Mouse (Mus musculus) limb, embryonic 13.5 days (tissue): ENCODE data around the gene Flt3. TPM values are rescaled to one million over a fixed set of nuclear protein-coding genes. Genes with fewer than 3 reads are reported as not detected.

ENCODE experiments used
- ATAC-seq: fragments of 200-750 bp; cut with Nextera tagmentation; 2 replicates; pipeline ENCODE4 v1.8.0; 2017; ENCODE audit warnings: low read depth, moderate number of reproducible peaks, moderate TSS enrichment; ENCODE audit not compliant: low FRiP score
- H3K27ac ChIP-seq: fragments of 300-500 bp; sonication (generic); 2 replicates; pipeline ENCODE4 v1.5.1; 2015; ENCODE audit warnings: inconsistent platforms, mild to moderate bottlenecking, moderate library complexity
- H3K27me3 ChIP-seq: fragments of 300-500 bp; sonication (generic); 2 replicates; pipeline ENCODE4 v1.6.1; 2015; ENCODE audit warnings: mild to moderate bottlenecking, inconsistent platforms
- H3K36me3 ChIP-seq: fragments of 300-500 bp; sonication (generic); 2 replicates; pipeline ENCODE4 v1.6.1; 2015; ENCODE audit warnings: inconsistent platforms, mild to moderate bottlenecking, moderate library complexity
- H3K4me1 ChIP-seq: fragments of 300-500 bp; sonication (generic); 2 replicates; pipeline ENCODE4 v1.6.1; 2015; ENCODE audit warnings: inconsistent platforms
- H3K4me2 ChIP-seq: fragments of 300-500 bp; sonication (generic); replicated peaks from 2 replicates; pipeline ENCODE4 v1.6.1; 2015; ENCODE audit warnings: inconsistent platforms, mild to moderate bottlenecking, moderate library complexity
- H3K4me3 ChIP-seq: fragments of 300-500 bp; sonication (generic); 2 replicates; pipeline ENCODE4 v1.5.1; 2015; ENCODE audit warnings: moderate library complexity, mild to moderate bottlenecking, inconsistent platforms
- H3K9ac ChIP-seq: fragments of 300-500 bp; sonication (generic); 2 replicates; pipeline ENCODE4 v1.6.1; 2015; ENCODE audit warnings: mild to moderate bottlenecking, inconsistent platforms
- H3K9me3 ChIP-seq: fragments of 300-500 bp; sonication (generic); 2 replicates; pipeline ENCODE4 v1.6.1; 2016; ENCODE audit warnings: inconsistent platforms
- WGBS: fragments of 180-500 bp; shearing (Covaris S2); methylation state at CpG from one replicate; pipeline ENCODE4 v1.1.7; 2015; 5-methylcytosine and 5-hydroxymethylcytosine counted together
- polyA plus RNA-seq: library from polyadenylated mRNA; unstranded; fragments of >200 nt; fragmentation: Nextera tagmentation; extraction: Ambion mirVana; gene quantifications from 2 replicates; pipeline ENCODE4 v1.2.1, GENCODE M21; 2015

The Flt3 gene
- polyA plus RNA-seq, result 0.17 TPM in 2 replicates

GRCm38 (mm10) chr5:147399843-147400504, at the start of gene Flt3:
Flt3 (minus strand) TSS chr5:147400489.
- Histone ChIP-seq H3K9me3 (no peaks in the 10 kb centered on the region), H3K4me1 (peaks cover 13% of the 10 kb centered on the region), H3K4me3 (peak within 1 kb of the TSS; percentile 48), H3K9ac (peak within 1 kb of the TSS; percentile 59), H3K27me3 (peaks cover 60% of the 10 kb centered on the region), H3K4me2 (peak within 1 kb of the TSS; percentile 75), H3K27ac (no peak within 1 kb of the TSS), H3K36me3 (no peaks in the 10 kb centered on the region)
- under 1% methylated on average over 56 of the region's 56 CpGs for WGBS
- 0 out of 2 replicates have a peak, but pooled peaks have one; percentile 59 for ATAC-seq

GRCm38 (mm10) chr5:147448933-147449332, 48.6 kb upstream of the Flt3 start:
- peak; percentile 28; the same call in 1 of the 2 replicates for ATAC-seq
- Histone ChIP-seq H3K36me3 (peaks cover 14% of the 10 kb centered on the region), H3K9ac (no peak overlapping the region), H3K9me3 (no peaks in the 10 kb centered on the region), H3K4me2 (no peak overlapping the region), H3K4me1 (peaks cover 18% of the 10 kb centered on the region), H3K27me3 (no peaks in the 10 kb centered on the region), H3K27ac (no peak overlapping the region), H3K4me3 (no peak overlapping the region)
- 64% methylated on average over 4 of the region's 4 CpGs for WGBS

- Histone ChIP-seq H3K36me3 (peaks cover 12% of the 10 kb centered on the region), H3K9ac (no peak overlapping the region), H3K4me1 (peaks cover 18% of the 10 kb centered on the region), H3K4me2 (no peak overlapping the region), H3K4me3 (no peak overlapping the region), H3K27me3 (no peaks in the 10 kb centered on the region), H3K27ac (no peak overlapping the region), H3K9me3 (no peaks in the 10 kb centered on the region)
- no peak for ATAC-seq
- 39% methylated on average over 4 of the region's 4 CpGs for WGBS
Observed at GRCm38 (mm10) chr5:147448526-147448925, 48.2 kb upstream of the Flt3 start.

- no peaks in the 10 kb centered on the region for H3K9me3 ChIP-seq
- H3K4me3 ChIP-seq, result no peak overlapping the region
- H3K27me3 ChIP-seq, result no peaks in the 10 kb centered on the region
- H3K27ac ChIP-seq, result no peak overlapping the region
- no peak overlapping the region for H3K4me2 ChIP-seq
- H3K9ac ChIP-seq, result no peak overlapping the region
- no peaks in the 10 kb centered on the region for H3K36me3 ChIP-seq
- no peak for ATAC-seq
- WGBS, result 85% methylated on average over 4 of the region's 4 CpGs
- peaks cover 18% of the 10 kb centered on the region for H3K4me1 ChIP-seq
Observed at GRCm38 (mm10) chr5:147445252-147445651, 45.0 kb upstream of the Flt3 start.

GRCm38 (mm10) chr5:147444757-147445156, 44.5 kb upstream of the Flt3 start:
- no peak for ATAC-seq
- H3K9ac ChIP-seq, result no peak overlapping the region
- no peaks in the 10 kb centered on the region for H3K9me3 ChIP-seq
- peaks cover 17% of the 10 kb centered on the region for H3K4me1 ChIP-seq
- H3K36me3 ChIP-seq, result no peaks in the 10 kb centered on the region
- H3K4me2 ChIP-seq, result no peak overlapping the region
- 91% methylated on average over 2 of the region's 2 CpGs for WGBS
- no peaks in the 10 kb centered on the region for H3K27me3 ChIP-seq
- no peak overlapping the region for H3K4me3 ChIP-seq
- no peak overlapping the region for H3K27ac ChIP-seq

GRCm38 (mm10) chr5:147444298-147444697, 44.0 kb upstream of the Flt3 start:
- Histone ChIP-seq H3K9me3 (no peaks in the 10 kb centered on the region), H3K27me3 (no peaks in the 10 kb centered on the region), H3K4me3 (no peak overlapping the region), H3K36me3 (no peaks in the 10 kb centered on the region), H3K27ac (no peak overlapping the region), H3K4me2 (no peak overlapping the region), H3K9ac (no peak overlapping the region), H3K4me1 (peaks cover 13% of the 10 kb centered on the region)
- 93% methylated on average over 6 of the region's 6 CpGs for WGBS
- ATAC-seq, result no peak

GRCm38 (mm10) chr5:147442741-147443140, 42.5 kb upstream of the Flt3 start:
- Histone ChIP-seq H3K4me3 (no peak overlapping the region), H3K4me2 (no peak overlapping the region), H3K4me1 (peaks cover 5% of the 10 kb centered on the region; the same call in 1 of the 2 replicates), H3K9ac (no peak overlapping the region), H3K27me3 (no peaks in the 10 kb centered on the region), H3K9me3 (no peaks in the 10 kb centered on the region), H3K27ac (no peak overlapping the region), H3K36me3 (no peaks in the 10 kb centered on the region)
- 86% methylated on average over 4 of the region's 4 CpGs for WGBS
- no peak for ATAC-seq

- no peaks in the 10 kb centered on the region for H3K9me3 ChIP-seq
- WGBS, result 91% methylated on average over 1 of the region's 1 CpGs
- H3K4me2 ChIP-seq, result no peak overlapping the region
- H3K27me3 ChIP-seq, result no peaks in the 10 kb centered on the region
- H3K36me3 ChIP-seq, result no peaks in the 10 kb centered on the region
- H3K4me1 ChIP-seq, result peaks cover 5% of the 10 kb centered on the region; the same call in 1 of the 2 replicates
- H3K9ac ChIP-seq, result no peak overlapping the region
- no peak overlapping the region for H3K4me3 ChIP-seq
- H3K27ac ChIP-seq, result no peak overlapping the region
- no peak for ATAC-seq
Observed at GRCm38 (mm10) chr5:147441979-147442378, 41.7 kb upstream of the Flt3 start.

GRCm38 (mm10) chr5:147440996-147441507, 40.8 kb upstream of the Flt3 start:
- Histone ChIP-seq H3K27me3 (no peaks in the 10 kb centered on the region), H3K27ac (no peak overlapping the region), H3K9ac (no peak overlapping the region), H3K36me3 (no peaks in the 10 kb centered on the region), H3K9me3 (no peaks in the 10 kb centered on the region), H3K4me1 (peaks cover 5% of the 10 kb centered on the region; the same call in 1 of the 2 replicates), H3K4me3 (no peak overlapping the region), H3K4me2 (no peak overlapping the region)
- 80% methylated on average over 3 of the region's 3 CpGs for WGBS
- ATAC-seq, result no peak

GRCm38 (mm10) chr5:147436491-147436890, 36.2 kb upstream of the Flt3 start:
- H3K4me3 ChIP-seq, result no peak overlapping the region
- no peaks in the 10 kb centered on the region for H3K9me3 ChIP-seq
- H3K36me3 ChIP-seq, result 0 out of 2 replicates have a peak, but pooled peaks cover 3% of the 10 kb centered on the region
- H3K4me1 ChIP-seq, result peaks cover 36% of the 10 kb centered on the region
- WGBS, result 90% methylated on average over 5 of the region's 5 CpGs
- no peak overlapping the region for H3K9ac ChIP-seq
- H3K27me3 ChIP-seq, result no peaks in the 10 kb centered on the region
- H3K4me2 ChIP-seq, result no peak overlapping the region
- no peak overlapping the region for H3K27ac ChIP-seq
- no peak for ATAC-seq

- 63% methylated on average over 2 of the region's 2 CpGs for WGBS
- no peaks in the 10 kb centered on the region for H3K27me3 ChIP-seq
- no peak overlapping the region for H3K4me2 ChIP-seq
- H3K36me3 ChIP-seq, result 0 out of 2 replicates have a peak, but pooled peaks cover 3% of the 10 kb centered on the region
- no peaks in the 10 kb centered on the region for H3K9me3 ChIP-seq
- H3K27ac ChIP-seq, result no peak overlapping the region
- ATAC-seq, result no peak
- H3K4me1 ChIP-seq, result peaks cover 37% of the 10 kb centered on the region
- no peak overlapping the region for H3K9ac ChIP-seq
- no peak overlapping the region for H3K4me3 ChIP-seq
Observed at GRCm38 (mm10) chr5:147435751-147436150, 35.5 kb upstream of the Flt3 start.

- Histone ChIP-seq H3K9ac (no peak overlapping the region), H3K9me3 (no peaks in the 10 kb centered on the region), H3K27me3 (no peaks in the 10 kb centered on the region), H3K36me3 (0 out of 2 replicates have a peak, but pooled peaks cover 3% of the 10 kb centered on the region), H3K4me3 (no peak overlapping the region), H3K4me2 (no peak overlapping the region), H3K4me1 (peaks cover 37% of the 10 kb centered on the region), H3K27ac (no peak overlapping the region)
- no peak for ATAC-seq
- WGBS, result 63% methylated on average over 4 of the region's 4 CpGs
Observed at GRCm38 (mm10) chr5:147435224-147435623, 34.9 kb upstream of the Flt3 start.
